Mouse (Mus musculus) spleen, adult 10 weeks (tissue): ENCODE results near the gene Kcne3. TPM values are rescaled to one million over a fixed set of nuclear protein-coding genes. Genes with fewer than 3 reads are reported as not detected.

Experiments
- polyA plus RNA-seq: library from polyadenylated mRNA; stranded (reverse); fragments of 350-450 nt; fragmentation: Illumina TruSeq; extraction: RNeasy Lipid Tissue Mini Kit (QIAGEN cat#74804); gene quantifications from one replicate; pipeline ENCODE4 v1.2.3, GENCODE M21; 2015; ENCODE audit warnings: low replicate concordance; ENCODE audit not compliant: insufficient read depth

The Kcne3 gene
- polyA plus RNA-seq, result 4.0 TPM

DNA sequence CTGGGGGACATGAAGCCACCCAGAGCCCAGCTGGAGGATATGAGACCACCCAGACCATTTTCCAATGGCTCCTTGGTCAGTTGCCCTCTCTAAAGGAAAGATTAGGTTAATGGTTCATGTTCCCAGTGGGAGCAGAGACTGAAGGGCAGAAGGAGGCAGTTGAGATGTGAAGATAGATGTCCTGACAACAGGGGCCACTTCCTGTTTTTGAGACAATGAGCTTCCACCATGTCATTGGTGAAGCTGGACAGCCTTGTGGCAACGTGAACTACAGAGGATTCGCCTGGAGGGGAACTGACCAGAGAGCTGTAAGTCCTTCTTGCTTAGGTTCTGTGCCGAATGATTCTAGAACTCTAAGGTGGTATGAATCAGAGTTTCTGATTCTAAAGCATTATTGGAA lies at the start of gene Kcne3:
Kcne3 (plus strand) TSS at position 234 of the 400 bp plus-strand sequence.

DNA sequence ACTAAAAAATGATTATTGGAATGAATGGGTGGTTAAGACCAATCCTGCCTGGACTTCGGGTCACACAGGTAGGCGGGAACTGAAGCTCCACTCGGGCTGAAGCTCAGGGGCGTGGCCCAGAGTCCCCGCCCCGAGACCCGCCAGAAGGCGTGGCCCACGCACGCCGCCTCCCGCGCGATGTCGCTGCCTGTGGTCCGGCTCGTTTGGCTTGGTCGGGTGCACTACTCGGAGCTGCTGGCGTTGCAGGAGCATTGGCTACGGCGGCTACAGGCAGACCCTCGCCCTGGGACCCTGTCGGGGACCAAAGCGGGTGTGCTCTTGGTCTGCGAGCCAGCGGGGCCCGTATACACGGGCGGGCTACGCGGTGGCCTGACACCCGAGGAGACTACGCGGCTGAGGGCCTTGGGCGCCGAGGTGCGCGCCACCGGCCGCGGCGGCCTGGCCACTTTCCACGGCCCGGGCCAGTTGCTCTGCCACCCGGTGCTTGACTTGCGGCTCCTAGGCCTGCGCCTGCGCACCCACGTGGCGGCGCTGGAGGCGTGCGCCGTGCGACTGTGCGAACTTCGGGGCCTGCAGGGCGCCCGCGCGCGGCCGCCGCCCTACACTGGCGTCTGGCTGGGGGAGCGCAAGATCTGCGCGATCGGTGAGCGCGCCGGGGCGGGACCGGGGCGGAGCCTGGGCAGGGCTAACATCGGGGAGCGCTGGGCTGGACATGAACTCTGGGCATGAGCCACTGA lies 17.0 kb upstream of the Kcne3 start, which contains the start of gene Lipt2:
Lipt2 (plus strand) TSS at position 173 of the 737 bp plus-strand sequence.

DNA sequence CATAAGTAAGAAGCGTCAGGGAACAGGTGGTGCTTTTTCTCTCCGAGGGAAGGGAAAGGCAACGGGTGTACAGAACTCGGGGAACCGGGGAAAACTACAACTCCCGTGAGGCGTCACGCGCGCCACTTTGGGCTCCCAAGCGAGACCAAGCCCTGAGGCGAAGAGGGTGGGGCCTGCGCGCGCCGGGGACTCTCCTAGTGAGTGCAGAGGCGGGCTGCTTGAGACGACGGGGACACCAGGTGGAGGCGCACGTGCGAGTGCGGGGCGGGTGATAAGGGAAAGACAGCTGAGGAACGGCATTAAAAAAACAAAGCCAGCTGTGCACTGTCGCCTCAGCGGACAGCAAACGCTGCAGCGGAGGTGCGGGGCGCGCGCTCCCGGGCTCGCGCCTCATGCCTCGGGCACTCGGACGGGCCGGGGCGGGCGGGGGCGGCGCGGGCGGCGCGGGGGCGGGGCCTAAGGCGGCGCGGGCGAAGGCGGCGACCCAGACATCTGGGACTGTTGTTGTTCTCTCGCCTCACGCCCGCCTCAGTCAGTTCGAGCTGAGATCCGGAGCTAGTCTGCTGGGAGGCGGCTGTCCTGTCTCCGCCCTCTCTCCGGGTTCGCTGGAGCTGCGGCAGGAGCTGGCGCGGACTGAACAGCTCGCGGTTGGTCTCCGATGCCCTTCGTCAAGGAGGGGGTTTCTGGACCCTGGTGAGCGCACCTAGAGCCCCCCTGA lies 51.0 kb downstream of the Kcne3 start, which contains the start of gene Pgm2l1:
Pgm2l1 (plus strand) TSS at position 237 of the 718 bp plus-strand sequence.

Other genes with a start within 250 kb of the Kcne3 start
- gene Rnf169, start 196.1 kb upstream of the Kcne3 start, polyA plus RNA-seq, result 20.7 TPM
- not detected for gene Chrdl2, start 170.3 kb upstream of the Kcne3 start, polyA plus RNA-seq
- gene Pold3, start 54.9 kb upstream of the Kcne3 start, polyA plus RNA-seq, result 70.1 TPM
- 5.8 TPM for gene Lipt2, start 17.2 kb upstream of the Kcne3 start, polyA plus RNA-seq
- 13.3 TPM for gene Pgm2l1, start 50.9 kb downstream of the Kcne3 start, polyA plus RNA-seq
- gene P4ha3, start 109.0 kb downstream of the Kcne3 start, polyA plus RNA-seq, result 0.40 TPM
- 52.0 TPM for gene C2cd3, start 195.7 kb downstream of the Kcne3 start, polyA plus RNA-seq
- gene Ppme1, start 195.8 kb downstream of the Kcne3 start, polyA plus RNA-seq, result 26.0 TPM